Mouse (Mus musculus): Measurements from ENCODE around the gene Prkcsh. TPM values are rescaled to one million over a fixed set of nuclear protein-coding genes. Genes with fewer than 3 reads are reported as not detected.

The Prkcsh gene
- 90.0 and 93.9 TPM in 2 replicates for polyA plus RNA-seq (2015; fragmentation: Nextera tagmentation; extraction: Ambion mirVana)

- WGBS, result 4% methylated on average over 57 of the region's 57 CpGs
- H3K9ac ChIP-seq (replicated peaks; ENCODE audit: low read depth, low read length), result peak within 1 kb of the TSS; percentile 70
- ATAC-seq, result peak; percentile 99
Measured at GRCm38 (mm10) chr9:22002194-22003162, at the start of gene Prkcsh, which contains the start of gene Ccdc151. Gene Prkcsh, plus strand, starts transcription at chr9:22002806. Gene Ccdc151, minus strand, starts transcription at chr9:22002634.

GRCm38 (mm10) chr9:21953600-21953999 lies 49.0 kb upstream of the Prkcsh start:
- Histone ChIP-seq H3K27ac (ENCODE audit: low read length) (peak overlapping the region; percentile 59), H3K4me1 (replicated peaks; ENCODE audit: control insufficient read depth, insufficient read depth, low read length) (peaks cover 25% of the 10 kb centered on the region), H3K4me3 (replicated peaks; ENCODE audit: low read length) (no peak overlapping the region), H3K9ac (replicated peaks; ENCODE audit: low read depth, low read length) (no peak overlapping the region), H3K36me3 (ENCODE audit: control insufficient read depth, insufficient read depth) (no peaks in the 10 kb centered on the region), H3K27me3 (replicated peaks; ENCODE audit: control insufficient read depth, insufficient read depth, low read length) (no peaks in the 10 kb centered on the region), H3K4me2 (ENCODE audit: low read length) (no peak overlapping the region), H3K9me3 (ENCODE audit: control insufficient read depth, low read length) (no peaks in the 10 kb centered on the region)
- WGBS, result 2% methylated on average over 3 of the region's 3 CpGs
- no peak for ATAC-seq

More at GRCm38 (mm10) chr9:22002194-22003162, at the start of gene Prkcsh, which contains the start of gene Ccdc151:
- Histone ChIP-seq H3K4me1 (replicated peaks; ENCODE audit: control insufficient read depth, insufficient read depth, low read length) (peaks cover 34% of the 10 kb centered on the region), H3K36me3 (ENCODE audit: control insufficient read depth, insufficient read depth) (peaks cover 17% of the 10 kb centered on the region), H3K4me3 (replicated peaks; ENCODE audit: low read length) (peak within 1 kb of the TSS; percentile 78), H3K27ac (ENCODE audit: low read length) (peak within 1 kb of the TSS; percentile 75), H3K4me2 (ENCODE audit: low read length) (peak within 1 kb of the TSS; percentile 94), H3K27me3 (replicated peaks; ENCODE audit: control insufficient read depth, insufficient read depth, low read length) (no peaks in the 10 kb centered on the region), H3K9me3 (ENCODE audit: control insufficient read depth, low read length) (no peaks in the 10 kb centered on the region)

GRCm38 (mm10) chr9:21954635-21955034 lies 48.0 kb upstream of the Prkcsh start:
- H3K4me1 ChIP-seq (replicated peaks; ENCODE audit: control insufficient read depth, insufficient read depth, low read length), result peaks cover 25% of the 10 kb centered on the region
- H3K9me3 ChIP-seq (ENCODE audit: control insufficient read depth, low read length), result no peaks in the 10 kb centered on the region
- WGBS, result 83% methylated on average over 3 of the region's 3 CpGs
- peaks cover 4% of the 10 kb centered on the region; the same call in 1 of the 2 replicates for H3K27me3 ChIP-seq (replicated peaks; ENCODE audit: control insufficient read depth, insufficient read depth, low read length)
- H3K4me2 ChIP-seq (ENCODE audit: low read length), result peak overlapping the region; percentile 68; the same call in 1 of the 2 replicates
- H3K36me3 ChIP-seq (ENCODE audit: control insufficient read depth, insufficient read depth), result no peaks in the 10 kb centered on the region
- H3K27ac ChIP-seq (ENCODE audit: low read length), result no peak overlapping the region
- ATAC-seq, result no peak
- H3K4me3 ChIP-seq (replicated peaks; ENCODE audit: low read length), result no peak overlapping the region
- H3K9ac ChIP-seq (replicated peaks; ENCODE audit: low read depth, low read length), result no peak overlapping the region

- peak; percentile 34 for ATAC-seq
- peak overlapping the region; percentile 68 for H3K4me2 ChIP-seq (ENCODE audit: low read length)
- H3K4me1 ChIP-seq (replicated peaks; ENCODE audit: control insufficient read depth, insufficient read depth, low read length), result peaks cover 25% of the 10 kb centered on the region
- WGBS, result 3% methylated on average over 18 of the region's 18 CpGs
- peak overlapping the region; percentile 78 for H3K4me3 ChIP-seq (replicated peaks; ENCODE audit: low read length)
- H3K9me3 ChIP-seq (ENCODE audit: control insufficient read depth, low read length), result no peaks in the 10 kb centered on the region
- no peaks in the 10 kb centered on the region for H3K36me3 ChIP-seq (ENCODE audit: control insufficient read depth, insufficient read depth)
- H3K27ac ChIP-seq (ENCODE audit: low read length), result peak overlapping the region; percentile 97
- H3K9ac ChIP-seq (replicated peaks; ENCODE audit: low read depth, low read length), result peak overlapping the region; percentile 90
- peaks cover 8% of the 10 kb centered on the region for H3K27me3 ChIP-seq (replicated peaks; ENCODE audit: control insufficient read depth, insufficient read depth, low read length)
Measured at GRCm38 (mm10) chr9:21955225-21955569, 47.4 kb upstream of the Prkcsh start.

GRCm38 (mm10) chr9:21955570-21956281 lies 46.9 kb upstream of the Prkcsh start, which contains the start of gene Swsap1:
Gene Swsap1, plus strand, starts transcription at chr9:21955755.
- peak within 1 kb of the TSS; percentile 75 for H3K4me2 ChIP-seq (ENCODE audit: low read length)
- under 1% methylated on average over 54 of the region's 54 CpGs for WGBS
- peak within 1 kb of the TSS; percentile 78 for H3K4me3 ChIP-seq (replicated peaks; ENCODE audit: low read length)
- H3K9me3 ChIP-seq (ENCODE audit: control insufficient read depth, low read length), result no peaks in the 10 kb centered on the region
- no peaks in the 10 kb centered on the region for H3K36me3 ChIP-seq (ENCODE audit: control insufficient read depth, insufficient read depth)
- peaks cover 13% of the 10 kb centered on the region for H3K27me3 ChIP-seq (replicated peaks; ENCODE audit: control insufficient read depth, insufficient read depth, low read length)
- ATAC-seq, result peak; percentile 98
- peak within 1 kb of the TSS; percentile 97 for H3K27ac ChIP-seq (ENCODE audit: low read length)
- peaks cover 25% of the 10 kb centered on the region for H3K4me1 ChIP-seq (replicated peaks; ENCODE audit: control insufficient read depth, insufficient read depth, low read length)
- H3K9ac ChIP-seq (replicated peaks; ENCODE audit: low read depth, low read length), result peak within 1 kb of the TSS; percentile 90

- no peak overlapping the region for H3K27ac ChIP-seq (ENCODE audit: low read length)
- H3K4me1 ChIP-seq (replicated peaks; ENCODE audit: control insufficient read depth, insufficient read depth, low read length), result peaks cover 37% of the 10 kb centered on the region
- H3K27me3 ChIP-seq (replicated peaks; ENCODE audit: control insufficient read depth, insufficient read depth, low read length), result peaks cover 37% of the 10 kb centered on the region
- ATAC-seq, result no peak
- no peaks in the 10 kb centered on the region for H3K9me3 ChIP-seq (ENCODE audit: control insufficient read depth, low read length)
- no peak overlapping the region for H3K4me3 ChIP-seq (replicated peaks; ENCODE audit: low read length)
- H3K4me2 ChIP-seq (ENCODE audit: low read length), result no peak overlapping the region
- 89% methylated on average over 5 of the region's 5 CpGs for WGBS
- H3K36me3 ChIP-seq (ENCODE audit: control insufficient read depth, insufficient read depth), result no peaks in the 10 kb centered on the region
- H3K9ac ChIP-seq (replicated peaks; ENCODE audit: low read depth, low read length), result no peak overlapping the region
Measured at GRCm38 (mm10) chr9:21958372-21958771, 44.2 kb upstream of the Prkcsh start.

- no peak for ATAC-seq
- H3K36me3 ChIP-seq (ENCODE audit: control insufficient read depth, insufficient read depth), result no peaks in the 10 kb centered on the region
- H3K9ac ChIP-seq (replicated peaks; ENCODE audit: low read depth, low read length), result no peak overlapping the region
- peaks cover 38% of the 10 kb centered on the region for H3K27me3 ChIP-seq (replicated peaks; ENCODE audit: control insufficient read depth, insufficient read depth, low read length)
- H3K9me3 ChIP-seq (ENCODE audit: control insufficient read depth, low read length), result no peaks in the 10 kb centered on the region
- H3K4me3 ChIP-seq (replicated peaks; ENCODE audit: low read length), result no peak overlapping the region
- peaks cover 29% of the 10 kb centered on the region for H3K4me1 ChIP-seq (replicated peaks; ENCODE audit: control insufficient read depth, insufficient read depth, low read length)
- no peak overlapping the region for H3K4me2 ChIP-seq (ENCODE audit: low read length)
- WGBS, result 90% methylated on average over 7 of the region's 7 CpGs
- H3K27ac ChIP-seq (ENCODE audit: low read length), result no peak overlapping the region
Measured at GRCm38 (mm10) chr9:21959244-21959643, 43.4 kb upstream of the Prkcsh start.

- Histone ChIP-seq H3K4me1 (replicated peaks; ENCODE audit: control insufficient read depth, insufficient read depth, low read length) (peaks cover 24% of the 10 kb centered on the region), H3K36me3 (ENCODE audit: control insufficient read depth, insufficient read depth) (no peaks in the 10 kb centered on the region), H3K4me3 (replicated peaks; ENCODE audit: low read length) (no peak overlapping the region), H3K4me2 (ENCODE audit: low read length) (no peak overlapping the region), H3K9me3 (ENCODE audit: control insufficient read depth, low read length) (no peaks in the 10 kb centered on the region), H3K27ac (ENCODE audit: low read length) (no peak overlapping the region), H3K27me3 (replicated peaks; ENCODE audit: control insufficient read depth, insufficient read depth, low read length) (peaks cover 38% of the 10 kb centered on the region), H3K9ac (replicated peaks; ENCODE audit: low read depth, low read length) (no peak overlapping the region)
- 49% methylated on average over 9 of the region's 9 CpGs for WGBS
- no peak for ATAC-seq
Measured at GRCm38 (mm10) chr9:21960135-21960534, 42.5 kb upstream of the Prkcsh start.
